Mouse (Mus musculus): Measurements from ENCODE around the gene Mylk. TPM values are rescaled to one million over a fixed set of nuclear protein-coding genes. Genes with fewer than 3 reads are reported as not detected.

Gene Mylk
- polyA plus RNA-seq, 1 experiment = 0.23 TPM

DNA sequence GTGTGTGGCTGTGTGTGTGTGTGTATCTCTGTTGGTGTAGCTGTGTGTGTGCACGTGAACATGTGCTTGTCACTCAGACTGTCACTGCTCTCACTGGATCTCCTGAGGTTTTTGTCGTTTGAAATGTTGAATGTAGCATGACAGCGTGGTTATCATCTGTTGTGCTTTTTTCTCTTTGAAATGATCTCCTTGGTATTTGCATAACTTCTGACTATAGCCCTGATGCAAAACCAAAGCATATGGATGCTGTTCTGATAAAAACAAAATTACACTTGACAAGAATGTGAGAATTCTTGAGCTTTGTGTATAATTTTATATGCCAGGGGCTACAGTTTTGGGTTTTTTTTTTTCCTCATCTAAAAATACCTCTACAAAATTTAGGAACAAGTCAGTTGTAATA lies 254.0 kb downstream of the Mylk start:
- Histone ChIP-seq H3K79me2 (ENCODE audit: control insufficient read depth, insufficient read depth) (no peaks in the 10 kb centered on the region), H3K36me3 (ENCODE audit: control insufficient read depth, insufficient read depth) (no peaks in the 10 kb centered on the region), H3K27me3 (ENCODE audit: control insufficient read depth, insufficient read depth, insufficient read length) (peaks cover 13% of the 10 kb centered on the region), H3K4me3 (ENCODE audit: insufficient read depth, poor library complexity, severe bottlenecking) (no peak overlapping the region), H3ac (ENCODE audit: control insufficient read depth, insufficient read length, low read depth) (no peak overlapping the region), H3K79me3 (ENCODE audit: low read depth) (no peaks in the 10 kb centered on the region)
- TF ChIP-seq MYOD1 (IDR thresholded peaks at IDR 0.05; ENCODE audit: control insufficient read depth, insufficient read length, low read depth) (no peak), CEBPB (IDR thresholded peaks at IDR 0.05; ENCODE audit: low read depth) (no peak), MYOG (IDR thresholded peaks at IDR 0.05; ENCODE audit: control insufficient read depth, extremely low read depth, insufficient read length) (no peak), FOSL1 (IDR thresholded peaks at IDR 0.05; ENCODE audit: insufficient read depth, low read length, poor library complexity, severe bottlenecking) (no peak)

DNA sequence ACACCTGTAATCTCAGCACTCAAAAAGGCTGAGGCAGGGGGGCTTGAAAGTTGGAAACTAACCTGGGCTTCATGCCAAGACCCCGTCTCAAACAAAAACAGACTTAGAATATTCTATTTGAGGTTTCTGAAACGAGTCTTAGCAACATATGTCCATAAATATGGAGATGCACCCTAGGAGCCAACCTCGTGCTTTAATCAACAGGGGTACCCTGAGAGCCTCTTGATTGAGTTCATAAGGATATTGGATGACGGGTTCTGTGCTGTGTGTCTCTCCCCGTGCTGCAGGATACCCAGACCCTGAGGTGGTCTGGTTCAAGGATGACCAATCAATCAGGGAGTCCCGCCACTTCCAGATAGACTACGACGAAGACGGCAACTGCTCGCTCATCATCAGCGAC lies 255.0 kb downstream of the Mylk start:
- no peaks in the 10 kb centered on the region for H3K79me2 ChIP-seq (ENCODE audit: control insufficient read depth, insufficient read depth)
- TF ChIP-seq FOSL1 (IDR thresholded peaks at IDR 0.05; ENCODE audit: insufficient read depth, low read length, poor library complexity, severe bottlenecking) = no peak
- TF ChIP-seq MAX (IDR thresholded peaks at IDR 0.05) = no peak
- no peak for TF ChIP-seq MYOD1 (IDR thresholded peaks at IDR 0.05; ENCODE audit: control insufficient read depth, insufficient read length, low read depth)
- no peak for TF ChIP-seq MYOG (IDR thresholded peaks at IDR 0.05; ENCODE audit: control insufficient read depth, extremely low read depth, insufficient read length)
- no peak overlapping the region for H3K4me3 ChIP-seq (ENCODE audit: insufficient read depth, poor library complexity, severe bottlenecking)
- H3ac ChIP-seq (ENCODE audit: control insufficient read depth, insufficient read length, low read depth) = no peak overlapping the region
- H3K27me3 ChIP-seq (ENCODE audit: control insufficient read depth, insufficient read depth, insufficient read length) = peaks cover 13% of the 10 kb centered on the region
- no peaks in the 10 kb centered on the region for H3K79me3 ChIP-seq (ENCODE audit: low read depth)
- no peaks in the 10 kb centered on the region for H3K36me3 ChIP-seq (ENCODE audit: control insufficient read depth, insufficient read depth)

DNA sequence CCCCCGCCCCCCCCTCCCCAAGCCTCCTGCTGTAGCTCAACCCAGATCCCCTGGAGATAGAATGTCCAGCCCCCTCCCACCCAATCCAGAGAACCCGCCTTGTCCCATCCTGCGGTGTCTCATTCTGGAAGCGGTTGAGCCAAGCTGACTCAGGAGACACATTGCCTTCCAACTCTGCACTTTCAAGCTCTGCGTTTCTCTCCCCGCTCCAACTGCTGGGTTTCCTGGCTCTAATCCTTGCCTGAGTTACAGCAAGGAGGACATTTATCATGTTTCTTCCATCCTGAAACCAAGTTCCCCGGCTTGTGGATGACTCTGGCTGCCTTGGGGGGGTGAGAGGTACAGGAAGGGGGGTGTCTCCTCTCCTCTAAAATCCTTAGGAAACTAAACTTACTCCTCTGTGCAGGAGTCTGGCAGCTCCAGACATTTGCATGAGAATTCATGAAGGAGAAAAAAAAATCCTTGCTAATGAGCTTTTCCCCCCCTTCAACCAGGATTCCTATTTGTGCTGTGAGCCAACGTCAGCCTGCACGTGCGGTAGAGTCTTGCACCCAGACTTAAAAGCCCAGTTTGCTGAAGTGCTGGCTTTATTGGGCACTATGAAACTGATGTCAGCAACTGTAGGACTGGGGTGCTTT lies 256.0 kb downstream of the Mylk start:
- Histone ChIP-seq H3K4me3 (ENCODE audit: insufficient read depth, poor library complexity, severe bottlenecking) (no peak overlapping the region), H3K27me3 (ENCODE audit: control insufficient read depth, insufficient read depth, insufficient read length) (peaks cover 13% of the 10 kb centered on the region), H3K79me3 (ENCODE audit: low read depth) (no peaks in the 10 kb centered on the region), H3K79me2 (ENCODE audit: control insufficient read depth, insufficient read depth) (no peaks in the 10 kb centered on the region), H3ac (ENCODE audit: control insufficient read depth, insufficient read length, low read depth) (no peak overlapping the region), H3K36me3 (ENCODE audit: control insufficient read depth, insufficient read depth) (no peaks in the 10 kb centered on the region)
- no peak for TF ChIP-seq CTCF (IDR thresholded peaks at IDR 0.05; ENCODE audit: control insufficient read depth, insufficient read depth, insufficient read length)
- TF ChIP-seq MAX (IDR thresholded peaks at IDR 0.05) = no peak
- no peak for TF ChIP-seq MYOD1 (IDR thresholded peaks at IDR 0.05; ENCODE audit: control insufficient read depth, insufficient read length, low read depth)
- TF ChIP-seq FOSL1 (IDR thresholded peaks at IDR 0.05; ENCODE audit: insufficient read depth, low read length, poor library complexity, severe bottlenecking) = no peak
- TF ChIP-seq CEBPB (IDR thresholded peaks at IDR 0.05; ENCODE audit: low read depth) = no peak
- no peak for TF ChIP-seq USF1 (IDR thresholded peaks at IDR 0.05; ENCODE audit: low read depth)
- no peak for TF ChIP-seq MYOG (IDR thresholded peaks at IDR 0.05; ENCODE audit: control insufficient read depth, extremely low read depth, insufficient read length)

DNA sequence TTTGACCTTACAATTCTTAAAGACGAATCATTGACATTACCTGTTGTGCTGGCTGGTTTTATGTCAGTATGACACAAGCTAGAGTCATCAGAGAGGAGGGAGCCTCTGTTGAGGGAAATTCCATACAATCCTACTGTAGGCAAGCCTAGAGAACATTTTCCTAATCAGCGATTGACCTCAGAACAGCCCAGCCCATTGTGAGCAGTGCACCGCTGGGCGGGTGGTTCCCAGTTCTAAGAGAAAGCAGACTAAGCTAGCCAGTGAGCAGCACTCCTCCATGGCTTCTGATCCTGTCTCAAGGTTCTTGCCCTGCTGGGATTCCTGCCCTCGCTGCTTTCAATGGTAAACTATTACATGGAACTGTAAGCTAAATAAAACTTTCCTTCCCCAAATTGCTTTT lies 259.3 kb downstream of the Mylk start:
- no peaks in the 10 kb centered on the region for H3K36me3 ChIP-seq (ENCODE audit: control insufficient read depth, insufficient read depth)
- H3K27me3 ChIP-seq (ENCODE audit: control insufficient read depth, insufficient read depth, insufficient read length) = peaks cover 17% of the 10 kb centered on the region
- no peak overlapping the region for H3ac ChIP-seq (ENCODE audit: control insufficient read depth, insufficient read length, low read depth)
- H3K79me3 ChIP-seq (ENCODE audit: low read depth) = no peaks in the 10 kb centered on the region
- no peak overlapping the region for H3K4me3 ChIP-seq (ENCODE audit: insufficient read depth, poor library complexity, severe bottlenecking)
- TF ChIP-seq CEBPB (IDR thresholded peaks at IDR 0.05; ENCODE audit: low read depth) (no peak), FOSL1 (IDR thresholded peaks at IDR 0.05; ENCODE audit: insufficient read depth, low read length, poor library complexity, severe bottlenecking) (no peak), CTCF (IDR thresholded peaks at IDR 0.05; ENCODE audit: control insufficient read depth, insufficient read depth, insufficient read length) (no peak), MYOG (IDR thresholded peaks at IDR 0.05; ENCODE audit: control insufficient read depth, extremely low read depth, insufficient read length) (no peak), MAX (IDR thresholded peaks at IDR 0.05) (no peak), USF1 (IDR thresholded peaks at IDR 0.05; ENCODE audit: low read depth) (no peak), MYOD1 (IDR thresholded peaks at IDR 0.05; ENCODE audit: control insufficient read depth, insufficient read length, low read depth) (no peak)
- H3K79me2 ChIP-seq (ENCODE audit: control insufficient read depth, insufficient read depth) = no peaks in the 10 kb centered on the region

DNA sequence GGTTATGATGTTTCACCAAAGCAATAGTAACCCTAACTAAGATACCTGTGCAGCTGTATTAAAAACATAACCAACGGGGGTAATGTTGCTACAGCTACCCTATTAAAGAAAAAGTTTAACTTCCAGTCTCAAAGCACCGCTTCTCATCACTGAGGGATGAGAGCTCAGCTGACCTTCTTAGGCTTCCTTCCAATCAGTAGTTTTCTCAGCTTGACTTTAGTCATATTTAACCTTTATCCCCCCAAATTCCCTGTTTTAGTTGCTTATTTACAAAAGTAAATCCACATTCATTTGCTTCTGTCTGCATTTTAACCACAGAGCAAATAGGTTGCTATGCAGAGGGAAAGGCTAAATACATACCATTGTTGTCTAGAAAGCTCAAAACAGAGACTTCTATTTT lies 259.7 kb downstream of the Mylk start:
- H3ac ChIP-seq (ENCODE audit: control insufficient read depth, insufficient read length, low read depth) = no peak overlapping the region
- H3K36me3 ChIP-seq (ENCODE audit: control insufficient read depth, insufficient read depth) = no peaks in the 10 kb centered on the region
- peaks cover 17% of the 10 kb centered on the region for H3K27me3 ChIP-seq (ENCODE audit: control insufficient read depth, insufficient read depth, insufficient read length)
- no peak for TF ChIP-seq USF1 (IDR thresholded peaks at IDR 0.05; ENCODE audit: low read depth)
- TF ChIP-seq MAX (IDR thresholded peaks at IDR 0.05) = no peak
- no peak for TF ChIP-seq CTCF (IDR thresholded peaks at IDR 0.05; ENCODE audit: control insufficient read depth, insufficient read depth, insufficient read length)
- no peak for TF ChIP-seq MYOG (IDR thresholded peaks at IDR 0.05; ENCODE audit: control insufficient read depth, extremely low read depth, insufficient read length)
- TF ChIP-seq FOSL1 (IDR thresholded peaks at IDR 0.05; ENCODE audit: insufficient read depth, low read length, poor library complexity, severe bottlenecking) = no peak
- no peak for TF ChIP-seq MYOD1 (IDR thresholded peaks at IDR 0.05; ENCODE audit: control insufficient read depth, insufficient read length, low read depth)
- TF ChIP-seq CEBPB (IDR thresholded peaks at IDR 0.05; ENCODE audit: low read depth) = no peak
- no peaks in the 10 kb centered on the region for H3K79me2 ChIP-seq (ENCODE audit: control insufficient read depth, insufficient read depth)
- no peaks in the 10 kb centered on the region for H3K79me3 ChIP-seq (ENCODE audit: low read depth)
- H3K4me3 ChIP-seq (ENCODE audit: insufficient read depth, poor library complexity, severe bottlenecking) = no peak overlapping the region

DNA sequence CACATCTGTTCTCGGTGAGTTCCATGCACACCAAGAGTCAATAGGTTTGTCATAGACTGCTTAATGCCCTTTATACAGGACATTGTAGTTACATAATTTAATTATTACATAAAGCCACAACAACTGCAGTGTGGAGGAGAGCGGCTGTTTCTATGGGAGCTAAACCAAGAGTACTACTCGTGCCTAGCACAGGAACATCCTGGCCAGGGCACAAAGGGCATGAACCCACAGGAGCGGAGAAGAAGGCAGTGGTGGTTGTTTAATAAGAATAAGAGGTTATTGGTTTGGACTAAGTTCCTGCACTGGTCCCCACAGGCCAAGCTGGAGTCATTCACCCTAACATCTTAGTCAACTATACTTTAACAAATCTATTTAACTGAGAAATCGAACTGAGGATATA lies 261.2 kb downstream of the Mylk start:
- no peaks in the 10 kb centered on the region for H3K36me3 ChIP-seq (ENCODE audit: control insufficient read depth, insufficient read depth)
- peaks cover 14% of the 10 kb centered on the region for H3K27me3 ChIP-seq (ENCODE audit: control insufficient read depth, insufficient read depth, insufficient read length)
- H3K4me3 ChIP-seq (ENCODE audit: insufficient read depth, poor library complexity, severe bottlenecking) = no peak overlapping the region
- no peaks in the 10 kb centered on the region for H3K79me3 ChIP-seq (ENCODE audit: low read depth)
- TF ChIP-seq MYOG (IDR thresholded peaks at IDR 0.05; ENCODE audit: control insufficient read depth, extremely low read depth, insufficient read length) (no peak), MYOD1 (IDR thresholded peaks at IDR 0.05; ENCODE audit: control insufficient read depth, insufficient read length, low read depth) (no peak), MAX (IDR thresholded peaks at IDR 0.05) (no peak), CEBPB (IDR thresholded peaks at IDR 0.05; ENCODE audit: low read depth) (no peak), CTCF (IDR thresholded peaks at IDR 0.05; ENCODE audit: control insufficient read depth, insufficient read depth, insufficient read length) (no peak), FOSL1 (IDR thresholded peaks at IDR 0.05; ENCODE audit: insufficient read depth, low read length, poor library complexity, severe bottlenecking) (no peak), USF1 (IDR thresholded peaks at IDR 0.05; ENCODE audit: low read depth) (no peak)
- H3ac ChIP-seq (ENCODE audit: control insufficient read depth, insufficient read length, low read depth) = no peak overlapping the region
- H3K79me2 ChIP-seq (ENCODE audit: control insufficient read depth, insufficient read depth) = no peaks in the 10 kb centered on the region
